Mouse (Mus musculus): ENCODE measurements at regions not wholly inside any gene's neighbourhood (a gene's known extent, or its start where the extent isn't known, plus 50 kb on each side); places are given as distances from the start of the nearest gene placed in this dataset.

GRCm38 (mm10) chr15:62206502-62206902 lies 1283.7 kb upstream of the A1bg start:
- TF ChIP-seq POLR2A (IDR thresholded peaks at IDR 0.05; ENCODE audit: control insufficient read depth in 1 of 2, insufficient read depth in 1 of 2, low read depth in 1 of 2, low read length in 2 of 2, poor library complexity in 1 of 2) (no peak), POLR2AphosphoS2 (IDR thresholded peaks at IDR 0.05; ENCODE audit: low read length) (peak; percentile 26; the same call in 1 of the 2 replicates)
